Mouse (Mus musculus) liver, postnatal 0 days (tissue): ENCODE measurements at regions not wholly inside any gene's neighbourhood (a gene's known extent, or its start where the extent isn't known, plus 50 kb on each side); places are given as distances from the start of the nearest gene placed in this dataset.

Source experiments
- CTCF ChIP-seq: sonication (generic); IDR thresholded peaks from 2 replicates; pipeline ENCODE4 v1.5.1; 2016; ENCODE audit warnings: antibody characterized with exemption, low read depth
- EP300 ChIP-seq: IDR thresholded peaks from 2 replicates; pipeline ENCODE4 v1.6.1; 2016; ENCODE audit warnings: antibody characterized with exemption, low read depth, mild to moderate bottlenecking

- TF ChIP-seq CTCF (no peak), EP300 (peak; percentile 54)
Measured at GRCm38 (mm10) chr11:84664258-84664657, 138.9 kb upstream of the Lhx1 start.
